Mouse (Mus musculus) fibroblast of lung, adult 2 months (primary cell): ENCODE measurements around the gene Cacna1a.
"Not testable (repeated sequence)": the region's sequence is repeated elsewhere in the genome, so short reads cannot be mapped to it uniquely, and the experiment has no call there.

ENCODE experiments used
- DNase-seq: peaks from one replicate; pipeline ENCODE4 v3.0.0-alpha.2; 2011; ENCODE audit warnings: low read depth

Cacna1a gene

DNA sequence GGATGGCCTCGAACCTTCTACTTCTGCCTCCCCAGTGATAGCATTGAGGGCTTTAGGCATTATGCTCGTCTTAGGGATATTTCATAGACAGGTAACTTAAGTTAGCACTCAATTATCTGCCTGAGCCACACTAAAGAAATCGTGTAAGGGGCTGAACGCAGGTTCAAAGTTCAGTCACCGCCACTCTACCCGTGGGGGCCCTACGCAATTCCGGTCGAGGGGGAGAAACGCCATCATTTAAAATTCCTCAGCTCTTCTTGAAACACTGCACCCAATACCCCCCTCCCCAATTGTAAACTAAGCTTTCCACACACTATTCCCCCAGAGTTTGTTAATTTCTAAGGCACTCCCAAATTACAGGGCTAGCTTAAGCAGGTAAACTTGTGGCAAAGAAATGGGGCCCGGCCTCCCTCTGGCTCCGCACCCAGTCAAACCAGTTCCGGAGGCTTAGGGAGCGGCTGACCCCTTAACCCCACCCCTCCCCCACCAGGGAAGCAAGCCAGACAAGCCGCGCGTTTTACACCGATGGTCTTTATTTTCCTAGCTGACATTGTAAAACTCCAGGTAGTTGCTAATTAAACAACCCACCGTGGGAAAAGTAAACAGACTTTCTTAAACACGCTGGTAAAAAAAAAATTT is 272.7 kb downstream of the Cacna1a start:
- DNase-seq: no peak

DNA sequence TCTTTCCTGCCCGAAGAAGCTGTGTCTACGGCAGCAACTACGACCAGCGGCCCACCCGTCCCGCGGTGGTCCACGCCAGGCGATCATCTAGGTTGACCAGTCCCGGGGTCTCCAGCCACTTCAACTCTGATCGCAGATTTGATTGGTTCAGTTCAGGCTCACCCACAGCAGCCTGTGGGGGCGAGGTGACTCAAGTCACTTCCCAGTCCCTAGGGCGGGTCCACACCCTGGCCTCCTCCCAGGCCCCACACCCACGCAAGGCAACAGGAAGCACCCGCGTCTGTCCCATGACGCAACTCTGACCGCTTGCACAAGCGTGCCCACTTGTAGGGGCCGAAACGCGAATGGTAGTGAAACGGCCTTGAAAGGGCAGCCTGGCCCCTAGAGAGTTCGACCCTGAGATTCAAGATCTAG is 273.2 kb downstream of the Cacna1a start:
- peak; percentile 73 for DNase-seq

GRCm38 (mm10) chr8:84661961-84662571 is 273.8 kb downstream of the Cacna1a start:
- DNase-seq: no peak

DNA sequence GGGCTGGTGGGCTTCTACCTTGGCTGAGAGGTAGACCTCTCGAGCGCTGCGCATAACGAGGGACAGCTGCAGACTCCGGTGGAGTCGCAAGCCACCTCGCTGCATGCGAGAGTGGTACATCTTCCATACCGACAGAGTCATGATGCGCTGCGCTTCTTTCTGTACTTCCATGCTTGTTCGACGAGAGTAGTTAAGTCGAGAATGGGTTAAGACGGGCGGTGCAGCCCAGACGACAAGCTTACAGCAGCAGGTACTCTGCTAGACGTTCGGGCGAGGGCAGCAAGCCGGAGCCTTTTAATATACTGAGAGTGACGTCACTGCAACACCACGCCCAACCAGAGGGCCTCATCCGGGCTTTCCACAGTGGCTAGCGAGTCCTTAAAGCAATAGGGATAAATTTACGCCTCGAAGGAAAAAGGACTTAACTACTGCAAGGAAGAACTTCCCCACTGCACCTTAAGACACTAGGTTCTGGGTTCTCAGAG is 274.4 kb downstream of the Cacna1a start, which contains the start of gene Ier2:
TSS of gene Ier2 (minus strand) at position 272 of the 485 bp plus-strand sequence.
- DNase-seq: peak; percentile 93

DNA sequence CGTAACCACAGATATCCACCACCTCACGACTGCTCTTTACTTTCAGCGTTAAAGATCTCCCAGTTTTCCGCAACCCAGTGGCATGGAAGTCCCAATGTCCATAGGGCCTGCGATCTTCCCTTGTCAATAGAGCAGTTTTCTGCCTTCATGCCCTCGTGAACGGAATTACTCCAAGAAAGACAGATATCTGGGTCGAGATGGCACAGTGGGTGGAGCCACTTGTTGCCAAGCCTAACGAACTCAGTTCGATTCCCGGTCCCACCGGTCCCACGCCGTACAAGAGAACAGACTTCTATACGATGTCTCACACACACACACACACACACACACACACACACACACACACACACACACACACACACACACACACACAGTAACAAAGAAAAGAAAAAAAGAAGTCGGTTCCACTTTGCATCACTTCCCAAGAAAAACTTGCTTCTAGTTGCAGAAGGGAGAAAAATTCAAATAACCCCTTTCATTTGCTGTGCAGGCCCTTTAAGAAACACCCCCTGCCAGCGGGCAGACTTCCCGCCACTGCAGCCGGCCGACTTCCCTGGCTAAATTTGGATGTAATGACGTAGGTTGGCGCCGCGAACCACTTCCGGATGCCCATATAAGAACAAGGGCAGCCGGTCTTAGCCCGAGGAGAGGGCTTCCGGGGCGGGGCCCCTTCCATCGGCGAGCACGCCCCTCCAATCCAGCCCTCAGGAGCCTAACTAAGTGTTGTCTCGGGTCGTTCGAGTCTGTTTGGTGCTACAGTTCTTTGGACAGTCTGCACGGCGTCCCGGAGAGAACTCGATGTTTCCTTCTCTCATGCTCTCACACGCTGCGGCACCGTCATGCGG is 275.5 kb downstream of the Cacna1a start:
- peak; percentile 94 for DNase-seq

GRCm38 (mm10) chr8:84664566-84665384 is 276.5 kb downstream of the Cacna1a start:
- no peak for DNase-seq

DNA sequence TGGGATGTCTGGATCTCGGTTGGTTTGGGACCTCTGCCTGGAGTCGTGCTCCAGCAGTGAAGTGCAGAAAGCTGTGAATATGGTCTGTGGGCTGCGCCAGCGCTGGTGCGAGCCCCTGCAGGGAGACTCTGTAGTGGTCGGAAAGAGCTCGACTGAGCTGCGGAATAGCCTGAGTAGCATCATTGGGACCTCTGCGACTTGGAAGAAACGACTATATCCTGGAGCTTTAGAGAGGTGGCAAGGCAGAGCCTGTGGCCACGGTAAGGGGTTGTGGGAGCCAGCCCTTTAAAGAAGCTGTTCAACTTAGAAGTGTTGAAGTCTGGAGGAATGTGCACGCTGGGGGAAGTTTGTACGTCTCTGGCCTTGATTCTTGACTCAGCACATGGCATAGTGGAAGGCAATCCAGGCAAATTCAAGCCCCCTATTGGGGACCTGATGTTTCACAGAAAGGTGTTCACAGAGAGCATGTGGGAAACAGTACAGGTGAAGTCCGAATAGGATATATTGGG is 277.2 kb downstream of the Cacna1a start:
- no peak for DNase-seq

GRCm38 (mm10) chr8:84668081-84668480 is 279.8 kb downstream of the Cacna1a start:
- DNase-seq: no peak

DNA sequence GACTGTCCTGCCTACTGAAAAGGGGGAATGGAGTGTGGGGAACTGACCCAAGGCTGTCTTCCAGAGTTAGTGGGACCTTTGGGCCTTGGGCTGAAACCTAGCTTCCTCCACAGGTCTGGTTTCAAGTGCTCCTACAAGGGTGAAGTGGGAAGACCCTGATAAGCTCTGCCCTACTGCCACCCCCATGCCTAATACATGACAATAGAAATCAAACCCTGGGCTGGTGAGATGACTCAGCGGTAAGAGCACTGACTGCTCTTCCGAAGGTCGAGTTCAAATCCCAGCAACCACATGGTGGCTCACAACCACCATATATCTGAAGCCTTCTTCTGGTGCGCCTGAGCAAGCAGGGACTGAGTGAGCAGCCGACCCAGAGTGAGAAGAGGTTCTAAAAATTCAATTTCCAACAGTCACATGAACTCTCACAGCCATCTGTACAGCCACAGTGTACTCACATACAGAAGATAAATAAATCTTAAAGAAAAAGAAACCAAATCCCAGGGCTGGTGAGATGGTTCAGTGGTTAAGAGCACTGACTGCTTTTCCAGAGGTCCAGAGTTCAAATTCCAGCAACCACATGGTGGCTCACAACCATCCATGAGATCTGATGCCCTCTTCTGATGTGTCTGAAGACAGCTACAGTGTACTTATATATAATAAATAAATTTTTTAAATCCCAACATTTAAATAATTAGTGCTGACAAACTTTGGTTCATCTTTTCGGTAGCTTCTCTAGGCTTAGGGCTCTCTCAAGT is 280.7 kb downstream of the Cacna1a start:
- DNase-seq: no peak

DNA sequence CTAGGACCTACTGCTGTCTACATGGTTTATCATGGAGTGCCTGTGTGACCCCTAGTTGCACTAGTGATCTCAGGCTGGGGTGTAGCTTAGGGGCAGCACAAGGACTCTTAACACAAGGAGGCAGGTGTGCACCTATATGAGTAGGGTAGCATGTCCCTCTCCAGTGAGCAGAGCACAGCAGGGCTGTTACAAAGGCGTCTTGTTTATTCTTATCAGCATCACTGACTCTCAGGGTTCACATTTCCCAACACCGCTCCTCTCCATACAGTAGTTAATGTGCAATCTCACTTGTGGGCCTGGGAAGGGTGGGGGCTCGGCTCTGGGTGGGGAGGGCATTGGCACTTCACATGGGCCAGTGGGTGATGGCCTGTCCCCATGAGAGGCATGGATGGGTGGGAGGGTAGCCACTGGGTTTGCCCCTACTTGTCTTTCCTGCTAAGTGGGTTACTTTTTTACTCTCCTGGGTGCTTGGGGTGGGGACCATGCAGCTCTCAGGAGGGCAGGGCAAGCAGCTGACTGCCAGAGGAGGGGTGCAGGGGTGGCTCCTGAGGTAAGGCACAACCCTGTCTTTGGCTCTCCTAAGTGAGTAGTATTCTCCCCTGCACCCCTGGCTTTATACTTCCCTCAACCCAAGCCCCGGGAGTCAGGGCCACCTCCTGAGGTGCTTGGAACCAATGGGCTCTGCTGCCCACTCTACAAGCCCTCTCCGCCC is 282.2 kb downstream of the Cacna1a start:
- not testable (repeated sequence) for DNase-seq

DNA sequence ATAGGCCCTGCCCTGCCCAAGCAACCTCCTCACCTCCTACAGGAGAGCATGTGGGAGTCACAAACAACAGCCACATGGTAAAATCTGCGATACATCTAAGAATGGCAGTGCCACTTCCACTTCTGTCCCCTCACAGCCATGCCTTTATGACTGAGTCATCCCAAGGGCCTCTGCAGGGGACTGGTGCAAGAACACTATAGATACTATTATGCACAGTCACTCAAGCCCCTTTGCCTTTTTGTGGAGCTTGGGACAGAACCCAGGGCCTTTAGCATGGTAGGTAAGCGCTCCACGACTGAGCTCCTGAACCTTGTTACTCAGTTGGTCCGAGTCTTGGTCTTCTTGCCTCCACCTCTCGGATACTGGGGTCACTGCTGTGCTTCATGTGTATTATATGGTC is 289.1 kb downstream of the Cacna1a start:
- no peak for DNase-seq

GRCm38 (mm10) chr8:84681476-84681875 is 293.2 kb downstream of the Cacna1a start:
- no peak for DNase-seq

GRCm38 (mm10) chr8:84682257-84682656 is 294.0 kb downstream of the Cacna1a start:
- no peak for DNase-seq

DNA sequence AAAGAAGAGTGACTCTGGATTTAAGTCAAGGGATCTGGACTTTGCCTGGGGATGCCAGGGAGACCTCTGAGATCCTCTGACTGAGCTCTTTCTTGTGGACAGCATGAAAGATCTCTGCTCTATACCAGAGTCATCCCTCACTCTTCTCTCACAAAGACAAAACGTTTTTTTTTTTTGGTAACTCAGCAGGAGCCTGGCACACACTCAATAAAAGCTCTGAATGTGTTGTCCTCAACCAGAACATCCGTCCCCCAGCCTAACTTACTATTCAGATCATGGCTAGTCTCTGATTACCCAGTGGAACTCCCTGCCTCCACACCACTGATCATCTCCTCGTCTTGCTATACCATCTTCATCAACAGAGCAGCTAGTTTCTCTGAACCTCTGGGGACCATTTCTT is 296.3 kb downstream of the Cacna1a start:
- DNase-seq: no peak

- no peak for DNase-seq
Measured at GRCm38 (mm10) chr8:84686191-84687002, 298.2 kb downstream of the Cacna1a start, which contains the start of gene Trmt1. Gene Trmt1, plus strand, starts transcription at chr8:84686307.

GRCm38 (mm10) chr8:84687003-84687704 is 298.9 kb downstream of the Cacna1a start:
- DNase-seq: no peak

GRCm38 (mm10) chr8:84687705-84688100 is 299.5 kb downstream of the Cacna1a start, which contains the start of gene Nacc1:
Gene Nacc1, minus strand, starts transcription at chr8:84687862.
- DNase-seq: no peak

DNA sequence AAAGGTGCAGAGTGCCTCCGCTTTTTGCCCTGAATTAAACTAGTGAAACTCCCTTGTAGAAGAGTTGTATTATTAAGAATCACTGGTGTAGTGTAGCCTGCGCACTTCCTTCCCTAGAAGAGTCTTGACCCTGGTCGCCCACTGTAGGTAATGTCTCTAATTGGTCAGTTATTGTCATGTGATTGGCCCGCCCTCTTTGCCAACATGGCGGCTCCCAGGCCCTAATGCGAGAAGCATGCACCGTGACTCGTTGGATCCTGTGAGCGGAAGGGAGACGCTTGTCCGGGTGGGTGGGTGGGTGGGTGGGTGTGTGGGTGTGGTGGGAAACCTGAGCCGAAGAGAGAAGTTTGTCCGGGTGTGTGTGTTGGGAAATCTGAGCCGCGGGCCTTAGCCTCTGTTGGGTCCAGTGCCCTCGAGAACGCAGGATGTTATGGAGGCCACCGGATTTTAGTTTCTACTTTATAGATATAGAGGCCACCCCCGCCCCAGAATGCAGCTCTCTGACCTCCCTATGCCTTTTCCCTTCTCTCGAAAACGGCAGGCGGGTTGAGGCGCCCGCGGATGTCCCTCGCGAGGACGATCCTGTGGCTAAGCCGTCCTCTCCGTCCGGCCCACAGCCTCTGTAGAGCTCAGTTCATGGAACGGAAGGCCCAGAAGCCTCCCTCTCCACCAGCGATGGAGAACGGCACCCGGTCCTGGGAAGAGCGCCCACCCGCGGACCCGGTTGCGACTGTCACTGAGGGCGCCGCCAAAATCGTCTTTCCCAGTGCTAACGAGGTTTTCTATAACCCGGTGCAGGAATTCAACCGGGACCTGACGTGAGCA is 301.1 kb downstream of the Cacna1a start:
- no peak for DNase-seq
